Mouse (Mus musculus): ENCODE results near the gene Tdgf1. TPM values are rescaled to one million over a fixed set of nuclear protein-coding genes. Genes with fewer than 3 reads are reported as not detected.

Tdgf1 gene
- polyA plus RNA-seq, 1 experiment from 2014 or later = not detected

DNA sequence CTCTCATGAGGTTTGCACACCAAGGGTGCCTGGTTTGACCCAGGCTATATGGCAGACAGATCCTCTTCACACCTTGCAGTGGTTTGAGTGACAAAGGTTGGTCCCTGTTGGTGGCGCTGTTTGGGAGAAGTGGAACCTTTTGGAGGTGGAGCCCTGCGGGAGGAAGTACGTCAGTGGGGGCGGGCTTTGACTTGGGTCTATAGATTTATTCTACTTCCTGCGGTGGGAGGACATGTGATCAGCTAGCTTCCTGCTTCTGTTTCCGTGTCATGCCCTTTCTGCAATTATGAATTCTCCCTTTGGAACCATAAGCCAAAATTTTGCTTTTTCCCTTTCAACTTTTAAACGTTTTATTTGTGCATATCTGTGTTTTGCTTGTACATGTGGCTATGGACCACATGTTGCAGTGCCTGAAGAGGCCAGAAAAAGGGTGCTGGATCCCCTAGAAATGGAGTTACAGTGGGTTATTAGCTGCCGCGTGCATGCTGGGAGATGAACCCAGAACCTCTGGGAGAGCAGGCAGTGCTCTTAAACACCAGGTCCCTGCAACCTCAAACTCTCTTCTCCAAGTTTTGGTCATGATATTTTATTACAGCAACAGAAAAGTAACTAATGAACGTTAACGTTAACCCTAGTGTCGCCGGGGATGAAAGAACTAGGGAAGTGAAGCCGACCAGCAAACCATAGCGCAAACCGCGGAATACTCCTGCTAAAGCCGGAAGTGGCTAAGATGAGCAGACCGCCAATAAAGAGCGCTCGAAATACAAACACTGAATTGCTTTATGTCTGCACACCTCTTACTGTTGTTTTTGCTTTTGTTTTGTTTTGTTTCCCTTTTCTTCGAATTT, 19.3 kb upstream of the Tdgf1 start:
- Histone ChIP-seq H3K4me2 (ENCODE audit: low read length) (no peak overlapping the region), H3K27me3 (ENCODE audit: insufficient read depth, low read length) (no peaks in the 10 kb centered on the region), H3K9ac (ENCODE audit: low read depth, low read length) (no peak overlapping the region), H3K4me1 (replicated peaks; ENCODE audit: insufficient read depth, low read length) (no peaks in the 10 kb centered on the region), H3K9me3 (replicated peaks; ENCODE audit: low read length) (no peaks in the 10 kb centered on the region), H3K27ac (no peak overlapping the region), H3K36me3 (ENCODE audit: insufficient read depth, low read length) (no peaks in the 10 kb centered on the region), H3K4me3 (replicated peaks; ENCODE audit: low read depth, low read length) (no peak overlapping the region)
- WGBS = 88% methylated on average over 22 of the region's 22 CpGs
- ATAC-seq (replicated peaks; ENCODE audit: low FRiP score, low read depth) = no peak
- TF ChIP-seq CTCF (IDR thresholded peaks at IDR 0.05; ENCODE audit: low read depth) = no peak
- DNase-seq (ENCODE audit: low spot score) = no peak

DNA sequence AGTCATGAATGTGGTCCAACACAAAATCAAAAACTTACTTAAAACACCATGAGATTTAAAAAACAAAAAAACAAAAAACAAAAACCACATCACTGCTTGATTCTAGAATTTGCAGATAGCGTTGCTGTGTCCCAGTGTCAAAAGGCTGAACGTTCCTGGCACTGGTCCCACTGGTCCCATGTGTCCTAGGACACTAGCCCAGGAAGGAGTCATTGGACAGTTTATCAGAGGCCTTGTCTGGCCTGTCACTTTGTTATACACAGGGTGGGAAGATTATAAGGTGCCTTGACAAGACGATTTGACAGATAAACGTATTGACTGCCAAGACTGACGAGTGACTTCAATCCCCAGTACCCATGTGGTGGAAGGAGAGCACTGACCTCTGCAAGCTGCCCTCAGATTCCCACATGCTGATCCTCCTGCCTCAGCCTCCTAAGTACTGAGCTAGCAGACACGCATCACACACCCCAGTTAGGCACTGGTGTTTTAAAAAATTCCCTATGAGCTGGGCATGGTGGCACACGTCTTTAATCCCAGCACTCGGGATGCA, 17.7 kb upstream of the Tdgf1 start:
- Histone ChIP-seq H3K36me3 (ENCODE audit: insufficient read depth, low read length) (no peaks in the 10 kb centered on the region), H3K4me2 (ENCODE audit: low read length) (no peak overlapping the region), H3K9me3 (replicated peaks; ENCODE audit: low read length) (no peaks in the 10 kb centered on the region), H3K27ac (no peak overlapping the region), H3K27me3 (ENCODE audit: insufficient read depth, low read length) (no peaks in the 10 kb centered on the region), H3K4me3 (replicated peaks; ENCODE audit: low read depth, low read length) (no peak overlapping the region), H3K4me1 (replicated peaks; ENCODE audit: insufficient read depth, low read length) (no peaks in the 10 kb centered on the region), H3K9ac (ENCODE audit: low read depth, low read length) (no peak overlapping the region)
- DNase-seq (ENCODE audit: low spot score) = no peak
- no peak for TF ChIP-seq CTCF (IDR thresholded peaks at IDR 0.05; ENCODE audit: low read depth)
- 89% methylated on average over 8 of the region's 8 CpGs for WGBS
- no peak for ATAC-seq (replicated peaks; ENCODE audit: low FRiP score, low read depth)

DNA sequence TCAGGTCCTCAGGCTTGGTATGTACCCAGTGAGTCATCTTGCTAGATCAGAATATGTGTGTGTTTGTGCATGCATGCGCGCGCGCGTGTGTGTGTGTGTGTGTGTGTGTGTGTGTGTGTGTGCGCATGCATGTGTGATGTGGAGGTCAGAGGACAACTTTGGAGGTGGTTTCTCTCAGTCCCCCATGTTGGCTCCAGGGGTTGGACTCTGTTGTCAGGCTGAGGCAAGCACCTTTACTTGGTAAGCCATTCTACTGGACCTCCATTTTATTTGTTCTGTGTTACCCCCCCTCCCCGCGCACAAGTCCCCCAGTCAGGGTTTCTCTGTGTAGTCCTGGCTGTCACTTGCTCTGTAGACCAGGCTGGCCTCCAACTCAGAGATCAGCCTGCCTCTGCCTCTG, 15.4 kb upstream of the Tdgf1 start:
- ATAC-seq (replicated peaks; ENCODE audit: low FRiP score, low read depth) = no peak
- H3K4me1 ChIP-seq (replicated peaks; ENCODE audit: insufficient read depth, low read length) = no peaks in the 10 kb centered on the region
- H3K9me3 ChIP-seq (replicated peaks; ENCODE audit: low read length) = no peaks in the 10 kb centered on the region
- H3K27ac ChIP-seq = no peak overlapping the region
- H3K27me3 ChIP-seq (ENCODE audit: insufficient read depth, low read length) = no peaks in the 10 kb centered on the region
- H3K4me2 ChIP-seq (ENCODE audit: low read length) = no peak overlapping the region
- H3K9ac ChIP-seq (ENCODE audit: low read depth, low read length) = no peak overlapping the region
- DNase-seq (ENCODE audit: low spot score) = no peak
- no peaks in the 10 kb centered on the region for H3K36me3 ChIP-seq (ENCODE audit: insufficient read depth, low read length)
- no peak overlapping the region for H3K4me3 ChIP-seq (replicated peaks; ENCODE audit: low read depth, low read length)
- WGBS = 97% methylated on average over 8 of the region's 8 CpGs
- no peak for TF ChIP-seq CTCF (IDR thresholded peaks at IDR 0.05; ENCODE audit: low read depth)

DNA sequence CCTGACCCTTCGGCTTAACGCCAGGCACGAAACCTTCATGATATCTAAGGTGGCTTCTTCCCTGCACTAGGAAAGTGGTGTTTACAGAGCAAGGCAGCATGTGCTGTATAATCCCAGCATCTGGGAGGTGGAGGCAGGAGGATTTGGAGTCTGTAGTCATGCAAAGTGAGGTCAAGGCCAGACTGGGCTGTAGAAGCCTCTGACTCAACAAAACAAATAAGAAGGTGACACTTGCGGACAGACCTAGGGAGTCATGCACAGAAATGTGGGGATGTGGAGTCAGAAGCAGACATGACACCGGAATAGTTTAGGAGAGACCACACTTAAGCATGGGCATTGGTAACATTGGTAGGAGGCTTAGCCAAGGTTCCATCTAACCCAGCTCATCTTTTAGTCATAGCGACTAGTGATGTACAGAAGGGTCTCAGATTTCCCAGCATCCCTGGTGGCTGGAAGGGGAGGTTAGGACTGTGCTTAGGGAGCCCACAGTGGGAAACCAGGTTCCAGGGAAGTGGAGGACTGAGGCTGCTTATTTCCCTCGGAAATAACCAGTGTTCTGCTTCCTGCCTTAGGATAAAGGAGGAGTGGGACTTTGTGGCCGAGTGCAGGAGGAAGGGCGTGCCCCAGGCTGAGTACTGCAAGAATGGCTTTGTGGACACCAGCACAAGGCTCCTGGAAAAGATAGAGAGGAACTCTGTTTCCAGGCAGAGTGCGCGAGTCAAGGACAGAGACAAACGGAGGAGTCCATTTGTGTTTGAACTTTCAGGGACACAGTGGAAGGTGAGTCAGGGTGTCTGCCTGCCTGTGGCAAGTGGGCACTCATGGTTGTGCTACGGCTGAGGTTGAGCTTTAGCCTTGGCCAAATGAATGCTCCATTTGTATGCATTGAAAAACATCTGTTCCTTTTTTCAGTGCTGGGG, 14.5 kb upstream of the Tdgf1 start:
- H3K4me3 ChIP-seq (replicated peaks; ENCODE audit: low read depth, low read length) = no peak overlapping the region
- H3K4me1 ChIP-seq (replicated peaks; ENCODE audit: insufficient read depth, low read length) = no peaks in the 10 kb centered on the region
- no peaks in the 10 kb centered on the region for H3K9me3 ChIP-seq (replicated peaks; ENCODE audit: low read length)
- no peak overlapping the region for H3K9ac ChIP-seq (ENCODE audit: low read depth, low read length)
- 81% methylated on average over 13 of the region's 13 CpGs for WGBS
- ATAC-seq (replicated peaks; ENCODE audit: low FRiP score, low read depth) (no peak), DNase-seq (ENCODE audit: low spot score) (no peak)
- H3K27me3 ChIP-seq (ENCODE audit: insufficient read depth, low read length) = 0 out of 2 replicates have a peak, but pooled peaks cover 4% of the 10 kb centered on the region
- no peak for TF ChIP-seq CTCF (IDR thresholded peaks at IDR 0.05; ENCODE audit: low read depth)
- H3K27ac ChIP-seq = no peak overlapping the region
- H3K36me3 ChIP-seq (ENCODE audit: insufficient read depth, low read length) = no peaks in the 10 kb centered on the region
- H3K4me2 ChIP-seq (ENCODE audit: low read length) = no peak overlapping the region

DNA sequence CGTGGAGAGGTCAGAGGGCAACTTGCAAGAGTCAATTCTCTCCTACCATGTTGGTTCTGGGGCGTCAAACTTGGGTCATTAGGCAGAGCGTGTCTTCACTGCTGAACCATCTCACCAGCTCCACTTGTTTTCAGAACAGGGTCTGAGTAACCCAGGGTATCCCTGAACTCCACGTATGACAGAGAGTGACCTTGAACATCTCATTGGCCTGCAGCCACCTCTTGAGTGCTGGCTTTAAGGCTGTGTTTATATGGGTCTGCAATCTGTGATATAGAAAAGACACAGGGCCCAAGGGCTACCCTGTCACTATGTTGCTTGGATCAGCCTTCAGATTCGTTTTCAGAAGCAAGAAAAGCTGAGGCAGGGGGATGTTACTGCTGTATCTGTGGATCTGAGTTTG, 13.7 kb upstream of the Tdgf1 start:
- H3K9ac ChIP-seq (ENCODE audit: low read depth, low read length) = no peak overlapping the region
- no peaks in the 10 kb centered on the region for H3K9me3 ChIP-seq (replicated peaks; ENCODE audit: low read length)
- TF ChIP-seq CTCF (IDR thresholded peaks at IDR 0.05; ENCODE audit: low read depth) = no peak
- WGBS = 79% methylated on average over 5 of the region's 5 CpGs
- 0 out of 2 replicates have a peak, but pooled peaks cover 8% of the 10 kb centered on the region for H3K27me3 ChIP-seq (ENCODE audit: insufficient read depth, low read length)
- DNase-seq (ENCODE audit: low spot score) (no peak), ATAC-seq (replicated peaks; ENCODE audit: low FRiP score, low read depth) (no peak)
- no peaks in the 10 kb centered on the region for H3K36me3 ChIP-seq (ENCODE audit: insufficient read depth, low read length)
- no peak overlapping the region for H3K4me3 ChIP-seq (replicated peaks; ENCODE audit: low read depth, low read length)
- no peaks in the 10 kb centered on the region for H3K4me1 ChIP-seq (replicated peaks; ENCODE audit: insufficient read depth, low read length)
- H3K27ac ChIP-seq = no peak overlapping the region
- H3K4me2 ChIP-seq (ENCODE audit: low read length) = no peak overlapping the region

DNA sequence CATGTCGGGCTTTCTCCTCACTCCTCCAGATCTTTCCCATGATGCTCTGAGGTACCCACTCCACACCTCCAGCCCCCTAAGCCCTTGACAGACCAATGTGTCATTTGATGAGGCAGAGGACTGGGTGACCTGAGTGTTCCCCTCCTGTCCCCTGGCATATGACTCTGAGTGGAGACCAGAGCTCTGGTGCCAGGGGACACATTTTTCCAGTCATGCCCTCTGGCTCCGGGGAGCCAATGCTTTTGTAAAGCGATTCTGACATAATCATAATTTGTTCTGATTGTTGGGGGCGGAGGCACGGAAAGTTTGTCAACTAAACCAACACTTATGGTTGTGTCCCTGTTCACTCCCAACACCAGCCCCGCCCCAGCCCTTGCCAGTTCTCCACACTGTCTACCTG, 10.0 kb upstream of the Tdgf1 start:
- Histone ChIP-seq H3K27ac (no peak overlapping the region), H3K4me1 (replicated peaks; ENCODE audit: insufficient read depth, low read length) (no peaks in the 10 kb centered on the region), H3K4me3 (replicated peaks; ENCODE audit: low read depth, low read length) (no peak overlapping the region), H3K27me3 (ENCODE audit: insufficient read depth, low read length) (0 out of 2 replicates have a peak, but pooled peaks cover 8% of the 10 kb centered on the region), H3K9ac (ENCODE audit: low read depth, low read length) (no peak overlapping the region), H3K4me2 (ENCODE audit: low read length) (no peak overlapping the region), H3K9me3 (replicated peaks; ENCODE audit: low read length) (no peaks in the 10 kb centered on the region), H3K36me3 (ENCODE audit: insufficient read depth, low read length) (no peaks in the 10 kb centered on the region)
- 81% methylated on average over 6 of the region's 6 CpGs for WGBS
- no peak for TF ChIP-seq CTCF (IDR thresholded peaks at IDR 0.05; ENCODE audit: low read depth)
- ATAC-seq (replicated peaks; ENCODE audit: low FRiP score, low read depth) = no peak
- DNase-seq (ENCODE audit: low spot score) = no peak
